Mouse (Mus musculus) brown adipose tissue, adult 24 weeks (tissue): ENCODE data around the gene Picalm. TPM values are rescaled to one million over a fixed set of nuclear protein-coding genes. Genes with fewer than 3 reads are reported as not detected.

Source experiments
- H3K27ac ChIP-seq: fragments of 200-500 bp; replicated peaks from 2 replicates; pipeline ENCODE4 v1.5.1; 2012; ENCODE audit warnings: low read depth, mild to moderate bottlenecking, low read length
- H3K4me1 ChIP-seq: fragments of 200-500 bp; 2 replicates; pipeline ENCODE4 v1.6.1; 2012; ENCODE audit warnings: low read length, mixed read lengths; ENCODE audit not compliant: control insufficient read depth, insufficient read depth, insufficient read length
- H3K4me3 ChIP-seq: fragments of 200-500 bp; 2 replicates; pipeline ENCODE4 v1.5.1; 2012; ENCODE audit warnings: low read depth, mild to moderate bottlenecking, low read length, moderate library complexity; ENCODE audit not compliant: insufficient read depth
- polyA plus RNA-seq: library from polyadenylated mRNA; stranded (reverse); fragments of >200 nt; gene quantifications from 2 replicates; pipeline ENCODE4 v1.2.4, GENCODE M21; 2012; ENCODE audit not compliant: missing spikeins, insufficient read depth, insufficient read length

Gene Picalm
- polyA plus RNA-seq, 1 experiment: 125 TPM

GRCm38 (mm10) chr7:90120106-90120505, 9.9 kb upstream of the Picalm start:
- Histone ChIP-seq H3K4me1 (no peaks in the 10 kb centered on the region), H3K27ac (no peak overlapping the region), H3K4me3 (no peak overlapping the region)

GRCm38 (mm10) chr7:90124991-90125390, 5.0 kb upstream of the Picalm start:
- Histone ChIP-seq H3K27ac (no peak overlapping the region), H3K4me1 (peaks cover 3% of the 10 kb centered on the region; the same call in 1 of the 2 replicates), H3K4me3 (no peak overlapping the region)

GRCm38 (mm10) chr7:90128631-90129200, 1.3 kb upstream of the Picalm start:
- Histone ChIP-seq H3K27ac (peak overlapping the region; percentile 98), H3K4me3 (peak overlapping the region; percentile 68), H3K4me1 (peaks cover 3% of the 10 kb centered on the region; the same call in 1 of the 2 replicates)

- H3K4me1 ChIP-seq: peaks cover 3% of the 10 kb centered on the region
- H3K4me3 ChIP-seq: peak overlapping the region; percentile 68
- peak overlapping the region; percentile 98 for H3K27ac ChIP-seq
Observed at GRCm38 (mm10) chr7:90129271-90129731, 712 bp upstream of the Picalm start.

- peaks cover 6% of the 10 kb centered on the region for H3K4me1 ChIP-seq
- H3K4me3 ChIP-seq: peak overlapping the region; percentile 97
- peak overlapping the region; percentile 100 for H3K27ac ChIP-seq
Observed at GRCm38 (mm10) chr7:90130501-90131375, 725 bp downstream of the Picalm start.

- H3K4me1 ChIP-seq: peaks cover 6% of the 10 kb centered on the region
- peak overlapping the region; percentile 100 for H3K27ac ChIP-seq
- peak overlapping the region; percentile 97 for H3K4me3 ChIP-seq
Observed at GRCm38 (mm10) chr7:90131376-90131651, 1.3 kb downstream of the Picalm start.

GRCm38 (mm10) chr7:90131831-90132241, 1.8 kb downstream of the Picalm start:
- Histone ChIP-seq H3K4me1 (peaks cover 6% of the 10 kb centered on the region), H3K27ac (peak overlapping the region; percentile 100), H3K4me3 (peak overlapping the region; percentile 97)

GRCm38 (mm10) chr7:90132322-90132721, 2.3 kb downstream of the Picalm start:
- H3K27ac ChIP-seq: peak overlapping the region; percentile 100
- H3K4me1 ChIP-seq: peaks cover 6% of the 10 kb centered on the region
- peak overlapping the region; percentile 97 for H3K4me3 ChIP-seq

- H3K4me1 ChIP-seq: peaks cover 10% of the 10 kb centered on the region
- no peak overlapping the region for H3K4me3 ChIP-seq
- no peak overlapping the region; the same call in 1 of the 2 replicates for H3K27ac ChIP-seq
Observed at GRCm38 (mm10) chr7:90136736-90137135, 6.7 kb downstream of the Picalm start.

GRCm38 (mm10) chr7:90138359-90138758, 8.3 kb downstream of the Picalm start:
- Histone ChIP-seq H3K27ac (no peak overlapping the region), H3K4me3 (no peak overlapping the region), H3K4me1 (peaks cover 15% of the 10 kb centered on the region)

- no peak overlapping the region for H3K27ac ChIP-seq
- no peak overlapping the region for H3K4me3 ChIP-seq
- peaks cover 15% of the 10 kb centered on the region for H3K4me1 ChIP-seq
Observed at GRCm38 (mm10) chr7:90140290-90140689, 10.3 kb downstream of the Picalm start.

- Histone ChIP-seq H3K27ac (no peak overlapping the region), H3K4me3 (no peak overlapping the region), H3K4me1 (peaks cover 28% of the 10 kb centered on the region)
Observed at GRCm38 (mm10) chr7:90144275-90144674, 14.3 kb downstream of the Picalm start.

- Histone ChIP-seq H3K27ac (no peak overlapping the region), H3K4me3 (no peak overlapping the region), H3K4me1 (peaks cover 28% of the 10 kb centered on the region)
Observed at GRCm38 (mm10) chr7:90144971-90145370, 15.0 kb downstream of the Picalm start.

- Histone ChIP-seq H3K4me1 (peaks cover 28% of the 10 kb centered on the region), H3K27ac (no peak overlapping the region), H3K4me3 (no peak overlapping the region)
Observed at GRCm38 (mm10) chr7:90145376-90145775, 15.4 kb downstream of the Picalm start.

GRCm38 (mm10) chr7:90145897-90146296, 15.9 kb downstream of the Picalm start:
- Histone ChIP-seq H3K27ac (peak overlapping the region; percentile 62), H3K4me3 (no peak overlapping the region), H3K4me1 (peaks cover 27% of the 10 kb centered on the region)

GRCm38 (mm10) chr7:90146321-90146720, 16.3 kb downstream of the Picalm start:
- H3K27ac ChIP-seq: peak overlapping the region; percentile 62
- no peak overlapping the region for H3K4me3 ChIP-seq
- peaks cover 24% of the 10 kb centered on the region for H3K4me1 ChIP-seq
